Mouse (Mus musculus) testis, adult 2 months (tissue): ENCODE measurements around the gene Agbl5.

Experiments used
- CTCF ChIP-seq: fragments of 200-500 bp; IDR thresholded peaks from 2 replicates; pipeline ENCODE4 v1.5.1; 2012; ENCODE audit warnings: low read depth, mild to moderate bottlenecking, inconsistent platforms, low read length, moderate library complexity; ENCODE audit not compliant: control insufficient read depth, insufficient read depth, insufficient replicate concordance
- POLR2A ChIP-seq: fragments of 200-500 bp; IDR thresholded peaks from 2 replicates; pipeline ENCODE4 v1.6.1; 2012; ENCODE audit warnings: low read depth, mild to moderate bottlenecking, inconsistent platforms, low read length, moderate library complexity; ENCODE audit not compliant: control insufficient read depth

DNA sequence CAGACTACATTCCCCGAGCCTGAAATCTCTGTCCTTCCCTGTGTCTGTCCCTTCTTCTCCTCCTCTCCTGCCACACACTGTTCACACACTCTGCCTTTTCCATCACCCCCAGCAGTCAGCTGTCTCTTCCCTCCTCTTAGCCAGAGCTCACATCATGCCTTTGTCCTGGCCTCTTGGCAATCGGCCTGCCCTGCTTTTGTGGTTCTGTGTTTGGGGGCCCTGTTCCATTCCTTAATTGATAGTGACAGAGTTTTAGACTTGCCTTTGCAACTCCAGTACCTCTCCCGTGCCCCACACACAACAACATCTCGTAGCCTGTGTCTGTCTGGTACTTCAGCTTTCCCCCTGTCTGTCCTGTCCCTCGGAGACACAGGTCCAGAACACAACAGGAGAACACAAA, 23.7 kb downstream of the Agbl5 start:
- TF ChIP-seq CTCF: no peak
- no peak for TF ChIP-seq POLR2A
